8 mouse cellular contexts compared by ENCODE assay signal in the genomic region with DNA sequence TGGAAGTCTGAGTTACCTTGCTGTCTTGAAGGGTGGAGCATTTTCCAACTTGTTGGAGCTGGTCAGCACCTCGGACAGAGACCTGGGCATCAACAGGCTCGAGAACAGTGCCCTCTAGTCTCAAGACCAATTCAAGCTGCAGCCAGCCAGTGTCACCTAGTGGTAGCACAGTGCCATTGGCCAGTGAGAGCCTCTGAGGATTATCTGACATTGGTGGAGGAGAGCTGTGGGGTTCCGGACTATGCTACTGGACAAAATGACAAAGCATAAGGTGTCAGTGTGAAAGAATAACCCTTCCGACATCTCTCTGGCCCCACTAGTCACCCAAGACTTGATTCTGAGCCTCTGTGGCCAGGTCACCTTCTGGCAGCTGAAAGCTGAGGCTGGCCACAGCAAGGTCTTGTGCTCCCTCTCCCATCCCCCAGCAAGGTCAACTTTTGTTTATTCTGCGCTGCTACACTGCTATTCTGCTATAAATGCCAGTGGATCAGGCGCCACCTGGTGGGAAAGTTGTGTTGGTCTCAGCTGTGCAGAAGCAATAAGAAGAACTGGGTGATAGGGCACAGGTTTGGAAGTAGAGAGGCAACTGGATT.
DNase-seq lines count a peak whose midpoint lies in the region; ATAC-seq lines count a peak whose summit lies in the region.

No protein-coding gene starts in this region.

- DNase-seq in adrenal gland, adult (ENCODE audit: inconsistent age in 2 of 2, low spot score in 1 of 2) = peak; percentile 44 to 75
- peak; percentile 67 to 78 for DNase-seq in cerebellum, postnatal 25 days
- peak; percentile 44 to 52 for DNase-seq in frontal cortex, postnatal 36 days (ENCODE audit: low spot score in 2 of 2)
- peak; percentile 45 to 63 for DNase-seq in left cerebral cortex, adult 18-20 months (ENCODE audit: low spot score in 2 of 2)
- peak; percentile 86 for DNase-seq in mesoderm, embryonic 11.5 days (ENCODE audit: low read depth, low spot score)
- peak; percentile 69 for DNase-seq in right cerebral cortex, postnatal 4 days
- DNase-seq in T-cell, adult 2 months (ENCODE audit: low spot score) = no peak

- no peak overlapping the region for H3K4me3 ChIP-seq in hindbrain, embryonic 16.5 days (ENCODE audit: low read length)

- WGBS in hindbrain, embryonic 16.5 days = 13% methylated on average over 6 of the region's 6 CpGs

- no peaks in the 10 kb centered on the region for H3K36me3 ChIP-seq in hindbrain, embryonic 16.5 days (ENCODE audit: control insufficient read depth, insufficient read depth, low read length)

- no peak overlapping the region for H3K4me2 ChIP-seq in hindbrain, embryonic 16.5 days (ENCODE audit: low read length)

- ATAC-seq in hindbrain, embryonic 16.5 days = peak; percentile 74

- no peak overlapping the region for H3K9ac ChIP-seq in hindbrain, embryonic 16.5 days (ENCODE audit: low read depth, low read length)

- H3K9me3 ChIP-seq in hindbrain, embryonic 16.5 days (ENCODE audit: control insufficient read depth, low read length) = no peaks in the 10 kb centered on the region

- no peak overlapping the region for H3K27ac ChIP-seq in hindbrain, embryonic 16.5 days (ENCODE audit: low read depth, low read length)

- no peaks in the 10 kb centered on the region; the same call in none of the 2 replicates for H3K27me3 ChIP-seq in hindbrain, embryonic 16.5 days (replicated peaks; ENCODE audit: control insufficient read depth, insufficient read depth, low read length)

- no peaks in the 10 kb centered on the region; the same call in 1 of the 2 replicates for H3K4me1 ChIP-seq in hindbrain, embryonic 16.5 days (ENCODE audit: control insufficient read depth, insufficient read depth, low read depth, low read length)
